Mouse (Mus musculus) urinary bladder, postnatal 25 days (tissue): ENCODE data around the gene Atg7.
"Not testable (repeated sequence)": the region's sequence is repeated elsewhere in the genome, so short reads cannot be mapped to it uniquely, and the experiment has no call there.

ENCODE experiments used
- DNase-seq: peaks from one replicate; pipeline ENCODE4 v3.0.0; 2022; ENCODE audit warnings: low spot score

The Atg7 gene

DNA sequence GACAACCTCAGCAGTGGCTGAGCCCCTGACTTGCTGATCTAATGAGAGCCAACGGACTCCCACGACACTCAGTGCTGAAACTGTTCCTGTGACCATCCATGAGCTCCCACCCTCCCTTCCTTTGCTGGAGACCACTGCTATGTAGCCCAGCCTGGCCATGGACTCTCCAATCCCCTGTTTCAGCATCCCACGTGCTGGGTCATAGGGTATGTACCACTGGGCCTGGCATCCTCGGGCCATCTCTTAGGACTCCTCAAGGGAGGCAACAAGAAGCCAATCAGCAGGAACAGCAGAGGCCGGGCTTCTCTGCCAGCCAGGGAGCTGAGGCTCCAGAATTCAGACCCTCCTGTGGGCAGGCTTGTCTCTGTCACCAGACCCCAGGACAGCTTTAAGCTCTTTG lies 239.3 kb downstream of the Atg7 start:
- DNase-seq, result no peak

GRCm38 (mm10) chr6:114882675-114883074 lies 239.8 kb downstream of the Atg7 start:
- DNase-seq, result no peak

- DNase-seq, result peak; percentile 30
These were observed 240.4 kb downstream of the Atg7 start for GRCm38 (mm10) chr6:114883261-114883740.

DNA sequence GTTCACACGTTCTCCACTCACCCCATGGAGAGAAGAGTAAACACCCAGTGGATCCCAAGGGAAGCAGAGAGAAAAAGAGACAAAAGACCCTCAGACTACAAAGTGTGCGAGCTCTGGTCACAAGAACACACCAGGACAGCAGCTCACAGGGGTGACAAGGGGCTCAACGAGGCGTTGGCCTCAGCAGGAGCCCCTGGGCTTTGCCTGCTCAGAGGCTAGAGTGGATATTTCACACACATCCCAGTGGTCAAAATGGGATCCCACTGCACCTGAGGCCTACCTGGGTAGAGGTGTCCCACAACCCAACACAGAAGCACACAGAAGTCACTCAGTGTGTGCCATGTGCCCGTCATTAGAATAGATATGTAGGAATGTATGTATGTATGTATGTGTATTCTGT lies 242.2 kb downstream of the Atg7 start:
- no peak for DNase-seq

GRCm38 (mm10) chr6:114886012-114886411 lies 243.1 kb downstream of the Atg7 start:
- DNase-seq, result no peak

- DNase-seq, result no peak
These were observed 243.8 kb downstream of the Atg7 start for GRCm38 (mm10) chr6:114886504-114887361.

DNA sequence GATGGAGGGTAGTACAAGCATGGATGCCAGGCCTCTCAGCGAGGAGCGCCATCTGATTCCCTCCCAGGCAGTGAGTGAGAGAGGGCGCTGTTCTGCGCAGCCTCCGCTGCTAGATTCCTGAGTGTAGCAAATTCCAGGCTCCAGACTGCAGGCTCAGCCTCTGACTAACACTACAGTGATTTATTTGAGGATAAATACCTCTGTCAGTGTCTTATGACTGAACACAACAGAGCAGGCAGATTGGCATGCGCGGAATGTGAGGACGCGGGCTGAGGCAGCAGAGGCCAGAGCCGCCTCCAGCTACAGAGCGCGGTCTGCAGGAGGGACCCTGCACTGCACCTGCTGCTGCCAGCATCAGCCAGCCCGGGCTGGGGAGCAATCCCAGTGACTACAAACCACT lies 246.0 kb downstream of the Atg7 start:
- DNase-seq, result peak; percentile 61

GRCm38 (mm10) chr6:114889971-114890370 lies 247.1 kb downstream of the Atg7 start:
- DNase-seq, result not testable (repeated sequence)

DNA sequence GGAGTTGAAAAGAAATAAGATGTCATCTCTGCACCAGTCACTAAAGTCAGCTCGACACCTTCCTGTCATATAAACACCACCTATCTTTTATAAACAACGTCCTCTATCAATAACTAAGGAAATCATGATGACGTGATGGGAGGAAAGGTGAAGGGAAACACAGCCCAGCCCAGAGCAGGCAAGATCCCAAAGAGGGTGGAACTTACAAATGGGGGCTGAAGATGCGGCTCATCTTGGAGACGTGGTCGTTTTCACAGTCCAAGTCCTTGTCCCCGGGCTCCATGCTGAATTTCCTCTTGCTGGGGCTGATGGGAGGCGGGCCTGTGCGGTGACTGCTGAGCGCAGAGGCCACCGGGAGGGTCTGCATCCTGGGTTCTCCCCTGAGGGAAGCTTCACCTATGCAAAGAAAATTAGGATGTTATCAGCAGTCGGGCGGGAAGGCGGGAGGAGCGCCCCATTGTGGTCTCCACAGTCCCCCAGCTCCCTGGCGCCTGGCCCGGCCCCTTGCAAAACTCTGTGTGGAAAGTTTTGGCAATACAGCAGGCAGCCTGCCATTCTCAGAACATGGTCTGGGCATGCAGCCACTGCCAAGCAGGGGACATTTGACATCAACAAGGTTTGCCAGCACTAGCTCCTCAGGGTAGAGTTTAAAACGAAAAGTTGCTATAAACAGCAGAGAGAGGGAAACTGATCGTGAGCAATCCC lies 247.7 kb downstream of the Atg7 start:
- peak; percentile 45 for DNase-seq

GRCm38 (mm10) chr6:114891272-114891671 lies 248.4 kb downstream of the Atg7 start:
- DNase-seq, result no peak

DNA sequence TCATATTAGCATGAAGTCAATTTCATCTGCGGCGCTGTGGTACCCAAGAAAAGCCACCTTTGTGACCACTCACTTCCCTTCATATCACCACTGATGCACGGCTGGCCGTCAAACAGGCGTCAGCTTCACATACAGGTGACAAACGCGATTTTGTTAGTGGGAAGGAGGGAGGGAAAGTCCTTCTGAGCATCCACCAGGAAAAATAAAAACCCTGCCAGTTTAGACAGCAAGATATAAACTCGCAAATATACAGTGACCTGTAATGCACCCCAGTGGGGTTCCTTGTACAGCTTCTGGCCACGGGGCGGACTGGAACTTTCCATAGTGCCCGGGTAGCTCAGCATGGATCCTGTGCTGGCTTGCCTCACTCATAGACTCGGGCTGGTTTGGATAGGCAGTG lies 248.9 kb downstream of the Atg7 start:
- DNase-seq, result no peak

GRCm38 (mm10) chr6:114892363-114892762 lies 249.5 kb downstream of the Atg7 start:
- DNase-seq, result no peak

DNA sequence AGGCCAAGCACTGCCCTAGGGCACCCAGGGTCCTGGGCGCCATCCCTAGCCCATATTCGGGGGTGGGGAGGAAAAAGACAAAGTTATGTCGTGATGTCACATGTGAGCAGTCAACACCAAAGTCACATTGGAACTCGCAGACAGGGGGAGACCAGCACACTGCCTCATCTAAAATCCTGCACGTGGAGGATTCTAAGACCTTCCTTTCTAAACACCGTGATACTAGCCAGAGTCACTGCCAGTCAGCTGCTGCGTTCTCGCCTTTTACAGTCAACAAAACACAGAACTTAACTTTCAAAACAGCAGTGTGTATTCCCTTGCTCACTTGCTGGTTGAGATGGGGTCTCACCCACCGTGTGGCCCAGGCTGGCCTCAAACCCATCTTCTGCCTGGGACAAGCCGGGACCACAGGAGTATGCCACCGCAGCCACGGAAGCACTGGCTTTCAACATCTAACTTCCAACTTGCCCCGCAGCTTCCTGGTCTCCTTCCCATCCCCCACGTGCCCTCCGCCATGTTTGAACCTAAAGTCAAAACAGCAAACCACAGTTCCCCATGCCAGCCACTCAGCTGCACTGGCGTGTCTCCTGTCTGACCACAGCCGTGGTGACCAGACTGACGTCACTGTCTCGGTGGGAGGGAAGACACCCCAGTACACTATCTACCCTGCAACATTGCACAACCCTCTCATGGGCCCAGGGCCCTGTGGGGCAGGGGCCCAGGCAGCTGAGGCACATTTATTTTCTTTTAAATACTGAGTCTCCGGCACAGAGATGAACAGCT lies 250.7 kb downstream of the Atg7 start:
- peak; percentile 46 for DNase-seq

DNA sequence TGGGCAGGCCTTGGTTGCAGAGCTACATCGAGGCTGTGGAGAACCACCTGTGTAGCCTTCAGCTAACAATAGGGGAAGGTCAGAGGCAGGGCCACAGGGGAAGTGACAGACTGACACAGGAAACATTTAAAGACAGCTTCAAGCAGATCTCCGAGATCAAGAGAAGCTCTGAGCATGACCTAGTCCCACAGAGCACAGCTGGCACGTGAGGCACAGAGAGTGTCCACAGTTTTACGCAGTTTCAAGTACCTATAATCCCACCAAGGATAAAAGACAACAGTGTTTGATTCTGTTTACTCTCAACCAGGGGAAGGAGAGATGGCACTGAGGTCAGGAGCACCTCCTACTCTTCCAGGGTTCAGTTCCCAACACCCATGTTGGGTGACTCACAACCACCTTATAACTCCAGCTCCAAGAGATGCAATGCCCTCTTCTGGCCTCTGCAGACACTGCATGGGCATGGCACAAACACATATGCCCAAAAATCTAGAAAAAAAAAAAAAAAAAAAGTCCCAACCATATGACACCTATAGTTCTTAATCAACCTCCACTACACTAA lies 251.7 kb downstream of the Atg7 start:
- no peak for DNase-seq

- no peak for DNase-seq
These were observed 252.3 kb downstream of the Atg7 start for GRCm38 (mm10) chr6:114895191-114895590.

DNA sequence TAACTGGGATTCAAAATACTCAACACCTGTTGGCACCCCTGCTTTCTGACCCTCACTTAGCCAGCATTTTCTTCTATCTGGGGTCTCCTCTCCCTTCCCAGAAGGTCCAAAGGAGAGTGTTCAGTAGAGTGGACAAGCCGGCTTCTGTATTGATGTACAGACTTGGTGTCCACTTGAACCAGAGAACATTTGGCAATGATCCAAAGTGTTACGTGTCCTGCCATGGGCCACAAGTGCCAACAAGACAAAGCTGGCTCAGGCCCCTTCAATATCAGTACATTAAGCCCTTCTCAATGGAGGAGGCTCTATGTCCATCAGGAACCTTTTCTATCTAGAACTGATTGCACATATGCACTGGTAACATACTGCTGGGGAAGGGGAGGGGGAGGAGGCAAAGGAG lies 253.4 kb downstream of the Atg7 start:
- no peak for DNase-seq

DNA sequence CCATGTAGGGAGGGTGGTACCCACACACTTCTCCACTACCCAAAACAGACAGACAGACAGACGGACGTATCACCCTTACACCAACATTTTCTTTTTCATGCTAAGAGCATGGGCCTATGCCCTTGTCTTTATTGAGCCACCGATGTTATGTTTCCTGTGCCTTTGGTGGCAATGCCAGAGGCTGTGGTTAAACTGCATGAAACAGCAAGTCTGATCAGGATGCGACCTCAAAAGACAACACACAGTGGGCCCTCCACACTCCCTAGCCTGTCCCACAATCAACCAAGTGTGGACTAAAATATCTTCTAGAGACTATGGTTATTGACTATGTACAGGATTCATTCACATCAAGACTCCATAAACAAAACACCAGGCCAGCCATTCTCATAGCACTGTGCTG lies 256.1 kb downstream of the Atg7 start:
- DNase-seq, result no peak

- DNase-seq, result no peak
These were observed 256.8 kb downstream of the Atg7 start for GRCm38 (mm10) chr6:114899652-114900051.

DNA sequence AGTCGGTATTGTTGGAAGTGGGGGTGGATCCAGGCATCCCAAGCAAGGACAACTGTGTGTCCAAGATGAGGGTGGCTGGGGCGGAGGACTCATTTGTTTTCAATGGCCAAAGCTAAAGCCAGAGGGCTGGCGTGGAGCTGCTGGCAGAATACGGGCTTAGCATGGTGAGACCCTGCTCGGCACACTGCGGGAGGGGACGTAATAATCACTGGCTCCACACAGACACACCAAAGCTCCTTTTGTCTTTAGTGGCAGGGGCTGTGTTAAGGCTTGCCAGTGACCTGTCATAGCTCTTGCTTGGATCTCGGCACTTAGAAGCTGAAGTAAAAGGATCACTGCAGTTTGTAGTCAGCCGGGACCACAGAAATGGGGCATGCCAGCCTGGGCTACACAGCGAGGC lies 257.3 kb downstream of the Atg7 start:
- no peak for DNase-seq

DNA sequence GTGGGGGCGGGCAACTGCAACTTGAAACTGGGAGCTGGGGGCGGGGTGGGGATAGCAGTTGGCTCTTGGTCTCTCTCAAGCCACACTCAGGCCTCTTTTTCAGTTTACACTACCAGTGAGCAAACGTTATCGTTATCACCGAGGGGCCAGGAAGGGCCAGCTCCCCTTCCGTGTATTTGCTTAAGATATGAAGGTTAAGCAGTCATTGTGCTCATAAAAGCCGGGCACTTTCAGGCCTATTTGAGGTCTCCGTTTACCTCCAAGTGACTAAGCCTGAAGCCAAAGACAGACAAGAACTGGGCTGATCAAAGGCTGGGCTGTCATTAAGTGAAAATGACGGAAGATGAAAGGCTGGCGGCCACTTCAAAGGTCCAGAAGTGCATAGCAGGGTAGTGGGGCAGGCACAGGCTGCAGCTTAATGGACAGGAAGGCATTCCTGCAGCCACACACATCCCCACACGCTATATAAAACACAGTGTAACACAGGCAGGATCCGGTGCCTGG lies 258.5 kb downstream of the Atg7 start:
- DNase-seq, result no peak

DNA sequence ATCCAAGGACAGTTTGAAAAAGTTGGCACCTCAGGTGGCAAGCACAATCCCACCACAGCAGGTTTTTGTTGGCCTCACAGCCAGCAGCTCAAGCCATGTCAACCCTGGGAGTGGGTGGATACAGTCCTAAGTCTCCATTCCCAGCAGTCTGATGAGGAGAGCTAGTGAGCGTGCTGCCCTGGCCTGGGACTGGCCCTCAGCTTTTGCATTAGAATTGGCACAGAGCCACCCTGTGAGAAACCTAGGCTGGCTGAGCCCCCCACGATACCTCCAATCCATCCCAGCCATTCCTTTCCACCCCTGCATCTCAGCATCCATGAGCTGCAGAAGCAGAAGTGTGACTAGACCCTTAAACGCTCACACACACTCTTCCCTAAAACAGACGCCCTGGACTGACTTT lies 259.0 kb downstream of the Atg7 start:
- no peak for DNase-seq

- no peak for DNase-seq
These were observed 261.3 kb downstream of the Atg7 start for GRCm38 (mm10) chr6:114904233-114904632.
